Mouse (Mus musculus) midbrain, embryonic 15.5 days (tissue): ENCODE data around the gene Klf4. TPM values are rescaled to one million over a fixed set of nuclear protein-coding genes. Genes with fewer than 3 reads are reported as not detected.

ENCODE experiments used
- ATAC-seq: fragments of 200-750 bp; cut with Nextera tagmentation; replicated peaks from 2 replicates; pipeline ENCODE4 v1.8.0; 2017; ENCODE audit warnings: moderate TSS enrichment
- H3K27ac ChIP-seq: fragments of 300-500 bp; sonication (generic); 2 replicates; pipeline ENCODE4 v1.5.1; 2015; ENCODE audit warnings: mild to moderate bottlenecking, inconsistent platforms
- H3K27me3 ChIP-seq: fragments of 300-500 bp; sonication (generic); replicated peaks from 2 replicates; pipeline ENCODE4 v1.6.1; 2015; ENCODE audit warnings: inconsistent platforms
- H3K36me3 ChIP-seq: fragments of 300-500 bp; sonication (generic); replicated peaks from 2 replicates; pipeline ENCODE4 v1.6.1; 2015; ENCODE audit warnings: inconsistent platforms
- H3K4me1 ChIP-seq: fragments of 300-500 bp; sonication (generic); 2 replicates; pipeline ENCODE4 v1.6.1; 2015; ENCODE audit warnings: inconsistent platforms
- H3K4me2 ChIP-seq: fragments of 300-500 bp; sonication (generic); 2 replicates; pipeline ENCODE4 v1.6.1; 2015; ENCODE audit warnings: inconsistent platforms, mild to moderate bottlenecking, moderate library complexity
- H3K4me3 ChIP-seq: fragments of 300-500 bp; sonication (generic); 2 replicates; pipeline ENCODE4 v1.5.1; 2015; ENCODE audit warnings: mild to moderate bottlenecking, inconsistent platforms
- H3K9ac ChIP-seq: fragments of 300-500 bp; sonication (generic); 2 replicates; pipeline ENCODE4 v1.6.1; 2015; ENCODE audit warnings: mild to moderate bottlenecking, inconsistent platforms
- H3K9me3 ChIP-seq: fragments of 300-500 bp; sonication (generic); 2 replicates; pipeline ENCODE4 v1.6.1; 2016; ENCODE audit warnings: inconsistent platforms
- WGBS: fragments of 180-500 bp; shearing (Covaris S2); methylation state at CpG from one replicate; pipeline ENCODE4 v1.1.7; 2015; ENCODE audit warnings: mixed read lengths; 5-methylcytosine and 5-hydroxymethylcytosine counted together
- polyA plus RNA-seq: library from polyadenylated mRNA; unstranded; fragments of >200 nt; fragmentation: Nextera tagmentation; extraction: Ambion mirVana; gene quantifications from 2 replicates; pipeline ENCODE4 v1.2.1, GENCODE M21; 2015

Klf4 gene
- polyA plus RNA-seq, 1 experiment from 2014 or later = 2.6 TPM

GRCm38 (mm10) chr4:55477210-55477759 lies 55.0 kb downstream of the Klf4 start:
- no peaks in the 10 kb centered on the region for H3K36me3 ChIP-seq
- H3K4me3 ChIP-seq = no peak overlapping the region
- ATAC-seq = no peak
- 90% methylated on average over 7 of the region's 7 CpGs for WGBS
- H3K9ac ChIP-seq = no peak overlapping the region
- no peaks in the 10 kb centered on the region for H3K9me3 ChIP-seq
- no peak overlapping the region for H3K27ac ChIP-seq
- H3K4me2 ChIP-seq = no peak overlapping the region
- peaks cover 12% of the 10 kb centered on the region; the same call in 1 of the 2 replicates for H3K4me1 ChIP-seq
- no peaks in the 10 kb centered on the region for H3K27me3 ChIP-seq

Other genes starting within 250 kb of the Klf4 start
- gene Rad23b, start 182.4 kb downstream of the Klf4 start, polyA plus RNA-seq = 90.9 and 92.2 TPM in 2 replicates